Mouse (Mus musculus) lung, postnatal 14 days (tissue): Measurements from ENCODE around the gene Atp8b5.
A peak's percentile ranks its signal among the peaks of the same experiment; 100 is the strongest.

Source experiments
- DNase-seq: peaks from one replicate; pipeline ENCODE4 v3.0.0; 2021

The Atp8b5 gene

DNA sequence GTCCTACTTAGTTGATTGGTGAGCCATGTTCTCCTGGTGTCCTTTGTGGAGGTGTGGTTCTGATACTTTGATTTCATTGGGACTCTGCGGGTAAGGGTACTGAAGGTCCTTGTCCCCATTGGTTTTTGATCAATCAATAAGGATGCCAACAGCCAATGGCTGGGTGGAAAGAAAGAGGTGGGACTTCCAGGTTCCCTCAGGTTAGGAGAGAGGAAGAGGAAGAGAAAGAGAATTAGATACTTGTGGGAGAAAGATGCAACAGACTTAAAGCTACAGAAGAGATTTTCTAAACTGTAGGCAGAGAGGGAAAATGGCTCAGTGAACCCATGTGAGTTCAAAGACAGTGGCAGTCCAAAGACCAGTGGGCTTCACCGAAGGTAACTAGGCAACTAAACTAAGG, 60.2 kb downstream of the Atp8b5 start:
- no peak for DNase-seq

DNA sequence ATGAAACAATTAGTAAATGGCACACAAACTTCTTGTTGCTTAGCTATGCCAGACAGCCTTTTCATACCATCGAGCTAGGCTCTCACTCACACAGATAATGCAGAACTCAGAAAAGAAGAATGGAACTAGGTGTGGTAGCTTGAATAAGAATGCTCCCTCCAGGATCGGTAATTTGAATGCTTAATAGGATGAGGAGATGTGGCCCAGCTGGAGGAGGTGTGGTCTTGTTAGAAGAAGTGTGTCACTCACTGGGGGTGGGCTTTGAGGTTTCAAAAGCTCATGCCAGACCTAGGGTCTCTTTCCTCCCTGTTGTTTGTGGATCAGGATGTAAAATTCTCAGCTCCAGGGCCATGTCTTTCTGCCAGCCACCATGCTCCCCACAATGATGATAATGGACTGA, 67.8 kb downstream of the Atp8b5 start:
- no peak for DNase-seq

DNA sequence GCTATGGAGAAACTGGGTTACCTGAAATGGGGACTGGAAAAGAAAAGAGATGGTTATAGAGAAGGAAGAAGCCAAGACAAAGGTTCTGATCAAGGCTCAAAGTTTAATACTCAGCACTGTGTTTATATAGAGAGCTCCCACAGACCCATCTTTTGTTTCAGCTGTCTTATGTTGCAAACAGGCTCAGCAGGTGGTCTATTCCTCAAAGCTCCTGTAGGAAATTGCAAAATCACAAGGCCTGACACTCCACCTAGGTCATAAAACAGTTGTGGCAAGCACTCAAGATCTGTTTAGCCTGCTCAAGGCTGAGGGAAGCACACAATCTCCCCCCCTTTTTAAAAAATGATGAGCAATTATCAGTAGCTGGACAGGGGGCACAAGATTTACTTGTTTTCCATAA, 69.2 kb downstream of the Atp8b5 start:
- DNase-seq = no peak

DNA sequence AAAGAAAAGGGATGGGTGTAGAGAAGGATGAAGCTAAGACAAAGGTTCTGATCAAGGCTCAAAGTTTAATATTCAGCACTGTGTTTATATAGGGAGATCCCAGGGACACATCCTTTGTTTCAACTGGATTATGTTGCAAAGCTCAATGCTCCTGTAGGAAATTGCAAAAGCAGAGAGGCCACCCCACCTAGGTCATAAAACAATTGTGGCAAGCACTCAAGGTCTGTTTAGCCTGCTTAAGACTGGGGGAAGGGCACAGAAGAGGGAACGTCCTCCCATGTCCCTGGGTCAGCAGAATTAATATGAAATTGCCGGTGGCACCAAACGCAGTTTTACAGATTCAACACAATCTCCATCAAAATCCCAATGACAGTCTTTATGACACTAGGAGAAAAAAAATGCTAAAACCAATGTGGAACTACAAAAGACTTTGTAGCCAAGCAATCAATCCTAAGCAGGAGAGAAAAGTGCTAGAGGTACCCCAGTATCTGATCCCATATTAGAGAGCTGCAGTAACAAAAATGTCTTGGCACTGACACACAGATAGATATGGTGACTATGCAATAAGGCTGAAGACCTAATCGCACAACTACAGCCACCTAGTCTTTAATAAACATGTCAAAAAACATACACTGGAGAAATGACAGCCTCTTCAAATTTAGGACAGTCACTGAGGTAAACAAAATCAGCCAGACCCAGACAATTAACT, 73.3 kb downstream of the Atp8b5 start:
- DNase-seq = peak; percentile 13

DNA sequence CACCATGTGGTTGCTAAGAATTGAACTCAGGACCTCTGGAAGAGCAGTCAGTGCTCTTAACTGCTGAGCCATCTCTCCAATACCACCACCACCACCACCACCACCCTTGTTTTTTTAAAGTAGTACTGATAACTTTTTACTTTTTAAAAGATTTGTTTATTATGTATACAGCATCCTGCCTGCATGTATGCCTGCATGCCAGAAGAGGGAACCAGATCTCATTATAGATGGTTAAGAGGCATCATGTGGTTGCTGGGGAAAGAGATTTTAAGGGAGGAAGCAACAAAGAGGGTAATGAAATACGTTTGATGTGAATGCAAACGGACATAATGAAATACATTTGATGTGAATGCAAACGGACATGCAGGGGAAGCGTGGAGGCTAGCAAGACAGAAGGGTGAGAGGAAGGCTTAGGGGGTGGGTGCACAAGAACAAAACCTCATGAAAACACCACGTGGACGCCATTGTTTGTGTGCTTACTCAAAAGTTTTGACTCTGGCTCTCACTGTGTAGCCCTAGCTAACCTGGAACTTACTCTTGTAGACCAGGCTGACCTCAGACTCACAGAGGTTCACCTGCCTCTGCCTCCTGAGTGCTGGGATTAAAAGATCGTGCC, 74.4 kb downstream of the Atp8b5 start:
- no peak for DNase-seq

DNA sequence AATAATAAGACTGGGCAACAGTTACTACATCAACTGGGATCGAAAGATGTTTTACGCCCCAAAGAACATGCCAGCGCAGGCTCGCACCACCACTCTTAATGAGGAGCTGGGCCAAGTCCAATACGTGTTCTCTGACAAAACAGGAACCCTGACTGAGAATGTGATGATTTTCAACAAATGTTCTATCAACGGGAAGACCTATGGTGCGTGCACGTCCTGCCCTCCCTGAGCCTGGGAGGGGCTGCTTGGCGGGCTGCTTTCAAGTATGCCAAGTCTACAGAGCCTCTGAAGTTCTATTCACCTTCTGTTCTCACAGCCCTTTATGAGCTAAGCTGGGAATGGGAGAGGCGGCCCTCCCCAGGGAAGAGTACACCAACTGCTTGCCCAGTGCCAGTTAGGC, 75.5 kb downstream of the Atp8b5 start:
- no peak for DNase-seq

DNA sequence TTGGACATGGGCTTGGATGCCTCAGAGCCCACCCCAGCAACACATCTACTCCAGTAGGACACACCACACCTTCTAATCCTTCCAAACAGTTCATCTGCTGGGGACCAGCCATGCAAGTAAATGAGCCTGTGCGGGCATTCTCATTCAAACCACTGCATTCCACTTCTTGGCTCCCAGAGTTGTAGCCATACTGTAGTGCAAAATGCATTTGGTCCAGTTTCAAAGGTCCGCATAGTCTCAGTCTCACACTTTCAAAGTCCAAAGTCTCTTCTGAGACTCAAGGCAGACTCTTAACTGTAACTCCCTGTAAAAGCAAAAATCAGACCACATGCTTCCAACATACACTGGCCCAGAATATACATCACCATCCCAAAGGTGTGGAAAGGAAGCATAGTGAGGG, 78.0 kb downstream of the Atp8b5 start:
- no peak for DNase-seq

DNA sequence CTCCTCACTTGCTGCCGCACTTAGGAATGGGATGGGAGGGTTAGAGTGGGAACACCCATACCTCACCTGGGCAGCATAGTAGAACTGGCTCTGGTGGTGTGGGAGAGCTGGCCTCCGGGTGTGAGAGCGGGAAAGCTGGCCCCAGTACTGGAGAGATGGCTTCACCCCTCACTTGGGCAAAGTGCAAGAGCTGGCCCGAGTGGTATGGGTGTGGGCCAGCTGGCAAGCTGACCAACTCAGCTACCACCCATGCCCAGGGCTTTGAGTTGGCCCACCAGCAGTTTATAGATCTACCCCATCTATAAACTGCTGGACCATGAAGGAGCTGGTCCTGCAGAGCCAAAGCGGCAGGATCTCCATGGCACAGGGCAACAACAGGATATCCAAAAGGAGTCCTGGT, 82.2 kb downstream of the Atp8b5 start:
- no peak for DNase-seq

DNA sequence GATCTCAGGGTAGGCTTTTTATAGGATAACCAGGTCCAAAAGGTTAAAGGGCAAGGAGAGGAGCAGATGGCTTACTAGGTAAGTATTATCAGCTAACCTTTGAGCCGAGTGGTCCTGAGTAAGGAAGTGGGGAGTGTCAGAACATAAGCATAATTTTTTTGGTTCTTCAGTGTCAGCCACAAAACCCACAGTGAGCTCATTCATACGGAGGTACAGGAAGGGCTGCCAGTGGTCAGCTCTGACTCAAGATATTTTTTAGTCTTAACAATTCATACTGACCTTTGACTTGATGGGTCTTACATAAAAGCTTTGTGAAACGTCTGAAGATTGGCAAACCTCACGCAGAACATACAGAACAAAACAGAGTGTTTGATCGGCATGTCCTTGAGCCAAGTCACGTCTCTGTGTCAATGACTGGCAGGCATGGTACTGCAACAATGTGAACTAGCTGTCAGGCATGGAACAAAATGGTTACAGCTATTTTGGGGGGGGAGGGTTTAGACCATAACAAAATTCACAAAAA, 83.1 kb downstream of the Atp8b5 start:
- DNase-seq = no peak

DNA sequence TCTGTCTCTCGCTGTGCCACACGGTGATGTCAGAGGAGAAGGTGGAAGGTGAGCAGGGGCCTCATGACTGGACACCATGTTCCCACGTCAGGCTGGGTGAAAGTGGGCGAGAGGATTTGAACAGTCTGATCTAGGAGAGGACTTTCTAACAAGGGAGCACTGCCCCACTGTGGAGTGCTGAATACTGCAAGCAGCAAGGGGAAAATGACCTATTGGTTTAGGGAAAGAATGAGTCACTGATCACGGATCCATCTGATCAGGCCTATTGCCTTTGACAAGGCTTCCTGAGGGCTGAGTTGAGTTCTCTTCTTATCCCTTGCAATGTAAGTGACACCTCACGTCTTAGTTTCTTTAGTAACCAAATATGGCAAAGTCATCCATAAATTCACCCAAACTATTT, 86.7 kb downstream of the Atp8b5 start:
- DNase-seq = no peak

DNA sequence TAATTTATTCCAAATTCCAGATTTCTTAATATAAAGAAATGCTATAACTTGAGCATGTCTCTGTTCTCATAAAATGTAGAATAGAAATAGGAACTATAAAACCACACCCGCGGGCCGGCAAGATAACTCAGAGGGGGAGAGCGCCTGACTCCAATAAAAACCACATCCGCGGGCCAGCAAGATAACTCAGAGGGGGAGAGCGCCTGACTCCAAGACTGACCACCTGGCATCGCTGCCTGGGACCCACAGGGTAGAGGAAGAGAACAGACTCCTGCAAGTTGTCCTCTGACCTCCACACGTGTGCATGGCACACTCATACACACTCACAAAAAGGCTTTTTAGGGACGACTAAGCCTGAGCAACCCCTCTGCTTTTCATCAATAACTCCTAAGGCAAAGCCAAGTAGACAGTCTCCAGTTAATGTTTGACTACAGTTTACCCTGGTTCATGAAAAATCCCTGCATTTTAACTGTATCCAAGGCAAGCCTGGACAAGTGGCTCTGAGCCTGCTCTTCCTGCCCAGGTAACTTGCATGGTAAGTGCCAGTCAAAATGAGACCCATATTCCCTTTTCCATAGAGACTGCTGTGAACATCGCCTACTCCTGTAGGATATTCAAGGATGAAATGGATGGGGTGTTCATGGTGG, 98.1 kb downstream of the Atp8b5 start:
- no peak for DNase-seq

DNA sequence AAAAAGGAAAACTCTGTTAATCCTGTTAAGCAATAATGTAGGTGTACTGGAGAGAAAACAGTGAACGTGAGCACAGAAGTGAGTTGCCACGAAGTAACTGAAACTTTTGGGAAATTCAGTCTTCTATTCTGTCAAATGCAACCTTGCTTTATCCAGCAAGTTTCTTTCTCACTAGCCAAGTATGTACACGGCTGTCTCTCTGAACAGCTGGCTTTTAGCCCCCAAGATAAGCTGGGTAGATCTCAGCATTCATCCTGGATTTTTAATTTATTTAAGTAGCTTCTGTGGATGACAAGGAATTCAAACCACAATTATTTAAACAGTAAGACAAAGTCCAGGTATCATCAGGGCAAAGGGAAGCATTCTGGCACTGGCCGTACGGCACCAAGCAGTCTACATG, 100.3 kb downstream of the Atp8b5 start:
- DNase-seq = no peak

DNA sequence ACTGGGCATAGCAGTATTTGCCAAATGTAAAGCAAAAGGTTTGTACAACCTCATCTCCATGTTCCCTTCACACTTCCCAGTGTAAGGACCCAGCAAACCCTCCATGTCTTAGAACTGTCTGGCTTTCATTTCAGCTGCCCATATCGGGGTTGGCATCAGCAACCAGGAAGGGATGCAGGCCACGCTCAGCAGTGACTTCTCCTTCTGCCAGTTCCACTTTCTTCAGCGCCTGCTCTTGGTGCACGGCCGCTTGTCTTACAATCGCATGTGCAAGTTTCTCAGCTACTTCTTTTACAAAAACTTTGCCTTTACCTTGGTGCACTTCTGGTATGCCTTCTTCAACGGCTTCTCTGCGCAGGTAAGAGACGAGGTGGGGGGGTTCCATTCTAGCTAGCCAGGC, 100.8 kb downstream of the Atp8b5 start:
- DNase-seq = no peak

DNA sequence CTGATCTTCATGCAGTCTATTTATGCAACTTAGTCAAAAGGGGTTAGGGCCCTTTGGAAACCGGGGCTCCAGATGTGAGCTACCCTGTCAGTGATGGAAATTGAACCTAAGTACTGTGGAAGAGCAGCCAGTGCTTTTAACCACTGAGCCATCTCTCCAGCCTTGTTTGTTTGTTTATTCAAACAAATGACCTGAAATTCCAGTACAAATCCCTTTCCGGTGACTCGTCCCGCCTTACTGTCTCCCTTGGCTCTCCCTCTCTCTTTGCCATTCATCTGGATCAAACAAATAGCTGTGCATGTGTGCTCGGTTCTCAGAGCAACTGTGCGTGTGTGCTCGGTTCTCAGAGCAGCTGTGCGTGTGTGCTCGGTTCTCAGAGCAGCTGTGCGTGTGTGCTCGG, 104.4 kb downstream of the Atp8b5 start:
- DNase-seq = no peak

DNA sequence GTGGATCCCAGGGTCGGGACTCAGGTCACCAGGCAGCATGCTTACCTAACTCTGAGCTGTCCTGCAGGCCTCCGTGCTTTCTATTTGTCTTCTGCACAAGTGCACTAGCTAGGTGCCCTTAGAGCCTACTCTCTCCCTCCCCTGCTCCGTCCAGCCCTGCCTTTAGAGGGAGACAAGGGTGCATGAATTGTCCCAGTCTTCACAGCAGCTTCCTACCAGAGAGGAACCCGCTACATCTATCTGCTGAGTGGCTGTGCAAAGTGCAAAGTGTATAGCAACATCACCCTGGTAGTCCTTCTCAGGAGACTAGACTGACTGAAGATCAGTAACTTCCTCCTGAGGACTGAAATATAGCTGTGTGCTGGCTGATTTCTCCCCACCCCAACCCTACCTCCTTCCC, 105.2 kb downstream of the Atp8b5 start:
- no peak for DNase-seq

DNA sequence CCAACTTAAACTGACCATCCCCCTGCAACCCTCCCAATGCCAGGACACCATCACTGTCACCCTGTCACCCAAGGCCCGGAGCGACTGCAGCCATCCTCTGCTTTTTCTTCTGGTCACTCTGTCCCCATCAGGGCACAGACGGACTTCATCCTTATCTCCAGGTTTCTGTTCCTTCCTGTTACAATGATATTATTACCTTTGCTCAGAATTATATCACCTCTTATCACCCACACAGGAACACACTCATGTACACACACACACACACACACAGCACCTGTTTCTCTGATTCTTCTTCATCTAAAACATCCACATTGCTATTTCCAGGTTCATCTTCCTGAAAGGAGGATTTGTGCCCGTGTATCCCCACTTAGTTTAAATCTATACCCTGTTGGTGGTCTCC, 107.3 kb downstream of the Atp8b5 start:
- no peak for DNase-seq

DNA sequence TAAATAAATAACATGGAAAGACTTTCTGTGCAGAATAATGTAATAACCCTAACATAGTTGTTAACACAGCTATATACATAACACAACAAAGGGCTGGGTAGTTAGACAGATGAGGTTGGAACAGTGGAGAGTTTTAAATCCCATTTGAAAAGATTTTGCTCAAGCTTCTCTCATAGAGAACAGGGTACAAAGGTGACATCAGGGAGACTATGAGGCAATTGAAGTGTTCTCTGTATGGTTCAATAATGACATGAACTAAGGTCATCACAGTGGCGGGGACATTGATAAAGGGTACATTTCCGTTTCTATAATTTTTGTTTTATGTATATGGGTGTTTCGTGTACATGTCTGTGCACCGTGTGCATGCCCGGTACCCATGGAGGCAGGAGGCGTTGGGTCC, 112.6 kb downstream of the Atp8b5 start:
- DNase-seq = no peak

DNA sequence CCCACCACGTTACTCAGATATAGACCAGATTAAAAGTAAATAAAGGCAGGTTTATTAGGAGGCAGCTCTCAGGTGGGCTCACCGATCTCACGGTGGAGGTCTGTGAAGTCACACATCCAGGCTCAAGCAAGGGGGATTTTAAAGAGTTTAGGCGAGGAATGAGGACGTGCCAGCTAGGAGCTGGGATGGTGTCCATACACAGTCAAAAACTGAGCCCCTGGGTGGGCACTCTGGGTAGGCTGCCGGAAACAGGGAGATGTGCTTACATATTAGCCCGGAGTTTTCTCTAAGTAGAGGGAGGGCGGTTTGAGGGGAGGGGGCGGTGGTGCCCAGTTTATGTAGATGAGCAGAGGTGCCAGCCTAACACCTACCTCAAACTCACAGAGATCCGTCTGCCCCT, 114.0 kb downstream of the Atp8b5 start:
- no peak for DNase-seq

DNA sequence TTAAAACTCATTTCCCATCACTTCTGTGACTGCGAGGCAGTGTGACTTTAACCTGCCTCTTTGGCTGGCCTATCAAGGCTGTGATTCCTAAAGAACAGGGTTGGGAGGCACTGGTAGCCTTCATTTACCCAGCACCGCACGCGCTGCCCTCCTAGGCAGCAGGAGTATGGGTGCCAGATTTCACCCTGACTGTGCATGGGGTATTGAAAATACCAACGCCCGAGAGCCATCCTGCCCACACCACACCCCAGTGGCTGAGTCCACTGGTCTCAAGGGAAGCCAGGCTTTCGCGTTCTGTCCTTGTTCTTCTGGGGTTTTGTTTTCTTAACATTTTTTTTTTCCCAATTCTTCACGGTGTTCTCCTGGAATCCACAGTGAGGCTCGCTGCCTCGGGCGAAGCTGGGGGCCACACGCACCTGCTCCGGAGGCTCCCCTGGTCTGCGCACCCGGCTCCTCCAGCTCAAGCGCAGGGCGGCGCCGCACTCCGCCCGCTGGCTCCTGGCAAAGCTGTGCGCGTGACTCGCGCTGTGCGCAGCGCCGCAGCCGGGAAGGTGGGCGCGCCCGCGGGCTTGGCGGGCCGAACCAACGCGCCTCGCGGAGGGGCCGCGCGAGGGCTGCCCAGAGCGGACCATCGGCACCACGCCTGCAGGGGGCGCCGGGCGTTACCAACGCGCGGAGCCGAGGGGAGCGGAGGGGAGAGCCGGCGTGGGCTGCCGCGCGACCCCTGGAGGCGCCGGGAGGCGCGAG, 114.6 kb downstream of the Atp8b5 start, which contains the start of gene Rusc2:
TSS of gene Rusc2 (plus strand) at position 572 of the 747 bp plus-strand sequence.
- peak; percentile 94 for DNase-seq

DNA sequence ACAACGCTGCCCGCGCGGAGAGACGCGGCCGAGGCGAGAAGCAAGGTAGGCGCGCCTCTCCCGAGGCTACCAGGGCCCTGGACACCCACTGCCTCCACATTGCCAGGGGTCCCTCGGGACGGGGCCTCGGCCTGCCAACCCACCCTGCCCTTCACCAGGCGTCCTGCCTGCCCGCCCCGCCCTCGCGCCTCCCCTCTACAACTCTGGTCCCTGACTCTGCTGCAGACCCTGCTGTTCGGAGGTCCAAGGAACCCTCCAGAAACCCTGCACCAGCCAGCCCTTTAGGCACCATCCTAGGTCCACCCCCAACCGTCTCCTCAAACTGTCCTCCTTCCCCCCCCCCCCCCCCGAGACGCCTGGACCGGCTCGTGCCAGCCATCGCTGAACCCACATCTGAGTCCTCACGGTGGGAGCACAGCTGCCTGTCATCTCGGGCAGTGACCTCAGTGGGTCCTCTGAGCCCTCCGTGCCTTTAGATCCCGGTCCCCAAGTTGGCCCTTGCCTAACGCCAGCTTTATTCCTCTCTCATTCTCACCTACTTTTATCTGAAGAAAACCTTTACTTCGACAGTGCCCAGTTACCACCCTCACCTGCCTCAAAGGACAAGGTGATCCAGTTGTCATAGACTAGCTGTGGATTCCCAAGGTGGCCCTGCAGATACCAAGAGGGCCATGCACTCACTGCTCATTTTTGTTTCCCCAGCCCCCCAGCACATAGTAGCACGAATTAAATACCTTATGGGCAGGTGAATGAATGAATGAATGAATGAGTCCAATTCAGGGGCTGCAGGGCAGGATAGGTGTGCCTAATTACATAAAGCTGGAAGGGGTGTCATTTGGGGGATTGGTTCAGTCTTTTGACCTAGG, 115.4 kb downstream of the Atp8b5 start:
- no peak for DNase-seq

DNA sequence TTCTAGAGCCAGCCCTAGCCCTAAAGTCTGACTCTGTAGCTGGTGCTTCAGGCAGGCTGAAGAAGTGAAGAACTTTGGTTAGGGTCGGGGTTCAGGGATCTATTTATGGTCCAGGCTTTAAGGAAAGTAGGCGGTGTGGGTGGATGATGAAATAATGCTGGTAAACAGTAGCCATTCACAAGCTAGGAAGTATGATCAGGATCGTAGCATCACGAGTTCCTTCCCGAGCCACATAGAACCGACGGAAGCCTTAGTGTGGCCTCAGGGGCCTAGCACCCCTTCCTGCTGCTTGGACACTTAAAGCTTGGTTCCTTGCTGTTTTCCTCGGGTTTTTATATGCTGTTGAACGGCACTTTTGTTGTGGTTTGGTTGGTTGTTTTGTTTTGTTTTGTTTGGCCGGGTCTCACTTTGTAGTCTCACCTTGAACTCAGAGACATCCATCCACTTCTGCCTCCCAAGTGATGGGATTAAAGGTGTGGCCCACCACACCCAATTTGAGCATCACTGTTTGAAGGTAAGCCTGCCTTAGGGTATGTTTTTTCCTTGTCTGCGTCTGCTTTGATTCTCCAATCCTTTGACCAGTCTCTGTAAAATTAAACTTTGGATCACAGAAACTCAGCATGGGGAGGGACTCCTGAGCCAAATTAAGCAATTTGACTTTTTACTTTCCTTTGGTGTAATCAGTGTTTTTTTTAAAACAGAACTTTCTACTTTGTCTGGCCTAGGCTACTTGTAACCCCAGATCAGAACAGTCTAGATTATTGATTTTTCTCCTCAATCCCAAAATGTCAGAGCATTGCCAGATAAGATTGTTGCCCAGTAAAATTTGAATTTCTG, 116.5 kb downstream of the Atp8b5 start:
- DNase-seq = no peak

DNA sequence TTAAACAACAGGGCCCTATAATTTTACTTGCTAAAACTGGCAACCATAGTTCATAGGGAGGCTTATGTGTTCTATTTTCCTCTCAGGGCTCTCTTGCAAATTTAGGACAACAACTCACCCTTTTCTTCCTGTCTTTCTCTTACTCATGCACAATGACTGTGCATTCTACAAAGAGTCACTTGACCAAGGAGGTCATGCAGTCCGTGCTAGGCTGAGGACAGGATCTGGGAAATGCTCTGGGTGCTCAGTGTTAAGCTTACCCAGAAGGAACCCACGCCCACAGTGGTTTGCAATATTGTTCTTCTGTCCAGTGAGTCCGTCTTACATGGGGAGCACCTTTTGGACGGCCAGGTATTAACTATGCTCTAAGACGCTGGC, 117.1 kb downstream of the Atp8b5 start:
- no peak for DNase-seq
